Mouse (Mus musculus): ENCODE results near the gene Sema5a.

Gene Sema5a

GRCm38 (mm10) chr15:32685152-32685551 lies 440.5 kb downstream of the Sema5a start:
- DNase-seq: no peak

- DNase-seq: no peak
Measured at GRCm38 (mm10) chr15:32691021-32691420, 446.4 kb downstream of the Sema5a start.

GRCm38 (mm10) chr15:32693006-32693405 lies 448.4 kb downstream of the Sema5a start:
- no peak for DNase-seq

- DNase-seq: no peak
Measured at GRCm38 (mm10) chr15:32717298-32717985, 472.8 kb downstream of the Sema5a start.

GRCm38 (mm10) chr15:32718293-32718963 lies 473.8 kb downstream of the Sema5a start:
- DNase-seq: peak; percentile 72

- DNase-seq: no peak
Measured at GRCm38 (mm10) chr15:32718964-32719311, 474.3 kb downstream of the Sema5a start.

GRCm38 (mm10) chr15:32730839-32731238 lies 486.2 kb downstream of the Sema5a start:
- DNase-seq: peak; percentile 40

All from kidney, postnatal 14 days (tissue).